Mouse (Mus musculus) embryonic facial prominence, embryonic 14.5 days (tissue): Measurements from ENCODE around the gene Nup43. TPM values are rescaled to one million over a fixed set of nuclear protein-coding genes. Genes with fewer than 3 reads are reported as not detected.

Experiments used
- ATAC-seq: fragments of 200-750 bp; cut with Nextera tagmentation; 2 replicates; pipeline ENCODE4 v1.8.0; 2017; ENCODE audit warnings: low read depth, moderate number of reproducible peaks, moderate TSS enrichment
- DNase-seq: peaks from one replicate; pipeline ENCODE4 v3.0.0-alpha.2; 2015; ENCODE audit warnings: low spot score
- H3K27ac ChIP-seq: fragments of 300-500 bp; sonication (generic); replicated peaks from 2 replicates; pipeline ENCODE4 v1.5.1; 2014; ENCODE audit warnings: low read depth, mild to moderate bottlenecking, low read length, moderate library complexity
- H3K27me3 ChIP-seq: fragments of 300-500 bp; sonication (generic); replicated peaks from 2 replicates; pipeline ENCODE4 v1.6.1; 2014; ENCODE audit warnings: low read length; ENCODE audit not compliant: control insufficient read depth, insufficient read depth
- H3K36me3 ChIP-seq: fragments of 300-500 bp; sonication (generic); 2 replicates; pipeline ENCODE4 v1.6.1; 2014; ENCODE audit warnings: low read length, mixed read lengths; ENCODE audit not compliant: control insufficient read depth, insufficient read depth
- H3K4me1 ChIP-seq: fragments of 300-500 bp; sonication (generic); 2 replicates; pipeline ENCODE4 v1.6.1; 2014; ENCODE audit warnings: antibody characterized with exemption, low read length; ENCODE audit not compliant: control insufficient read depth, insufficient read depth
- H3K4me2 ChIP-seq: fragments of 300-500 bp; sonication (generic); 2 replicates; pipeline ENCODE4 v1.6.1; 2014; ENCODE audit warnings: low read depth, mild to moderate bottlenecking, low read length, moderate library complexity, mixed read lengths
- H3K4me3 ChIP-seq: fragments of 300-500 bp; sonication (generic); 2 replicates; pipeline ENCODE4 v1.5.1; 2014; ENCODE audit warnings: low read depth, mild to moderate bottlenecking, low read length
- H3K9ac ChIP-seq: fragments of 300-500 bp; sonication (generic); 2 replicates; pipeline ENCODE4 v1.6.1; 2014; ENCODE audit warnings: low read depth, mild to moderate bottlenecking, low read length, moderate library complexity, mixed read lengths
- H3K9me3 ChIP-seq: fragments of 300-500 bp; sonication (generic); 2 replicates; pipeline ENCODE4 v1.6.1; 2016; ENCODE audit warnings: low read length; ENCODE audit not compliant: control insufficient read depth
- WGBS: fragments of 180-500 bp; shearing (Covaris S2); extraction: QIAGEN DNeasy Blood & Tissue Kit; methylation state at CpG from one replicate; pipeline ENCODE4 v1.1.7; 2014; 5-methylcytosine and 5-hydroxymethylcytosine counted together
- polyA plus RNA-seq: library from polyadenylated mRNA; unstranded; fragments of >200 nt; fragmentation: Nextera tagmentation; extraction: Ambion mirVana; gene quantifications from 2 replicates; pipeline ENCODE4 v1.2.1, GENCODE M21; 2014

The Nup43 gene
- polyA plus RNA-seq, 1 experiment from 2014 or later, result 37.0 TPM

DNA sequence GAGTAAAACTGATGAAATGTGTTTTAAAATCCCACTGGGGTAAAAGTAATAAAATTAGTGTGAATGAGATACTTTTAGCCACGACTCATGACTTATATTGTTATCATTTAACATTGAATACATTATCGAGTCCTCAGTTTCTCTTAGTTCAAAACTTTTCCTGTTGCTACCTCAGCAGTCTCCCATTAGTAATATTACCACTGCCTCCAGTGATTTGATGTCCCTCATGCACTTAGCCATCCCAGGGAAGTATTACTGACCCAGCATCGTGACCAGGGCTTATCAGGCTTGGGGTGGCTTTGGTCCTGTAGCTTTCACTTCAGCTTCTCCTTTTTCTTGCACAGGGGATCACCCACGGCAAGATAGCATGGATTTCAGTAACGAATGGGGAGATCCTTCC is 42.8 kb downstream of the Nup43 start:
- no peak overlapping the region for H3K9ac ChIP-seq
- H3K4me3 ChIP-seq, result no peak overlapping the region
- no peaks in the 10 kb centered on the region for H3K9me3 ChIP-seq
- H3K36me3 ChIP-seq, result peaks cover 74% of the 10 kb centered on the region
- H3K4me1 ChIP-seq, result no peaks in the 10 kb centered on the region
- no peak overlapping the region for H3K4me2 ChIP-seq
- H3K27ac ChIP-seq, result no peak overlapping the region
- no peaks in the 10 kb centered on the region for H3K27me3 ChIP-seq
- ATAC-seq, result no peak
- WGBS, result 93% methylated on average over 5 of the region's 5 CpGs
- no peak for DNase-seq

DNA sequence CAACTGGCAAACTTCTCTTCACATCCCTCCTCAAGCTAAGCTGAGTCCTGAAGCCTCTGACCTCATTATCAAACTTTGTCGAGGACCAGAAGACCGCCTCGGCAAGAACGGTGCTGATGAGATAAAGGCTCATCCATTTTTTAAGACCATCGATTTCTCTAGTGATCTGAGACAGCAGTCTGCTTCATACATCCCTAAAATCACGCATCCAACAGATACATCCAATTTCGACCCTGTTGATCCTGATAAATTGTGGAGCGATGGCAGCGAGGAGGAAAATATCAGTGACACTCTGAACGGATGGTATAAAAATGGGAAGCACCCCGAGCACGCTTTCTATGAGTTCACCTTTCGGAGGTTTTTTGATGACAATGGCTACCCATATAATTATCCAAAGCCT is 45.2 kb downstream of the Nup43 start:
- no peak for DNase-seq
- Histone ChIP-seq H3K4me1 (no peaks in the 10 kb centered on the region), H3K9ac (no peak overlapping the region), H3K9me3 (no peaks in the 10 kb centered on the region), H3K4me3 (no peak overlapping the region), H3K4me2 (no peak overlapping the region), H3K27ac (no peak overlapping the region), H3K27me3 (no peaks in the 10 kb centered on the region), H3K36me3 (peaks cover 69% of the 10 kb centered on the region)
- WGBS, result 95% methylated on average over 13 of the region's 13 CpGs
- ATAC-seq, result no peak

DNA sequence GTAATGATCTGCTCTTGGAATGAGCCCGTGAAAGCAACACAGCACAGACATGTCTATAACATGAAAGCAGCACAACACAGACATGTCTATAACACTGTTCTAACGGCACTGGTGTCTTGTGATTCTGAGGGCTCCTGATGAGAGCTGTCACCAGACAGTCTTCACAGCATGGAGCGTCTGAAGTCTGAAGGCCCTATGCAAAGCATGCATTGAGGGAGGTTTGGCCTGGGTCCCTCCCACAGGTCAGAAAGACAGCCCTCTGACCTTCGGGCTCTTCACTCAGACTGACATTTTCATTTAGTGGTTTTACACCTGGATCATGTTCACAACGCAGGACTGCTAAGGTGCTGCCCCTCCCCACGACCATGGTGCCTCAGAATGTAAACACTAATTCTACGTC is 47.8 kb downstream of the Nup43 start:
- no peak for DNase-seq
- no peaks in the 10 kb centered on the region for H3K27me3 ChIP-seq
- H3K9ac ChIP-seq, result no peak overlapping the region
- no peak overlapping the region for H3K4me2 ChIP-seq
- H3K36me3 ChIP-seq, result peaks cover 56% of the 10 kb centered on the region
- no peak overlapping the region for H3K4me3 ChIP-seq
- no peak for ATAC-seq
- H3K27ac ChIP-seq, result no peak overlapping the region
- 76% methylated on average over 7 of the region's 7 CpGs for WGBS
- H3K9me3 ChIP-seq, result no peaks in the 10 kb centered on the region
- no peaks in the 10 kb centered on the region for H3K4me1 ChIP-seq

DNA sequence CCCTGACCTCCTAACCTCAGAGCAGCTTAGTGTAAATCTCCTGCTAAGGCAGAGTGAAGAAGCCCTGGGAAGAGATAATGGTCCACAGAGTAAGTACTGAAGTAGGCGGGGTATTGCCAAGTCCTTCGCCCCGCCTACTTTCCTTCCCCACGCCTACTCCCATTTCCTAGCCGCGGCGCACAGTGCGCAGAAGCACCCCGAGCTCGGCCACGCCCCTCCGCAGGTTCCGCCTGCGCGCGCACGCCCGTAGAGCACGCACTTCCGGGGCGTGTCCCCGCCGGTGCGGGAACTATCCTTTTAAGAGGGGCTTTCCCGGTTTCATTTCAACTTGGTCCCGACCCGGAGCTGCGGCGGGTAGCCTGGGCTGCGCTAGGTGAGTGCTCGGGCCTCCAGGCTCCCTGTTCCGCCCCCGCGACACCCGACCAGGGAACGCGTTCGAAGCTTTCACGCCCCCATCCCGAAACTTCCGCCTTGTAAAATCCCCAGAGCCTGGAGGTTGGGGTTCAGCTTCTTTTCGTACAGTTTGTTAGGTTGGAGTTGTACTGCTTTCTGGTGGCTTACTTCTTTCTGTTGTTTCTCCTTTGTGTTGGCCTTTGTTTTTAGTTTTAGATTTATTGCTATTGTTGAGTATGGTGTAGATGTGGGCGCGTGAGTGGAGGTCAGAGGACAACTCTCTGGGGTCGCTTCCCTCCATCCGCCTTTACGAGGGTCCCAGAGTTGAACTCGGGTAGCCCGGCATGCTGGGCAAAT is 58.6 kb downstream of the Nup43 start, which contains the start of gene Katna1:
Gene Katna1, plus strand, starts transcription at position 250 of the 750 bp plus-strand sequence.
- peak; percentile 98 for ATAC-seq
- WGBS, result 0% methylated on average over 38 of the region's 49 CpGs
- Histone ChIP-seq H3K4me2 (peak within 1 kb of the TSS; percentile 66), H3K9me3 (no peaks in the 10 kb centered on the region), H3K9ac (peak within 1 kb of the TSS; percentile 81), H3K4me3 (peak within 1 kb of the TSS; percentile 87), H3K36me3 (no peaks in the 10 kb centered on the region), H3K27me3 (no peaks in the 10 kb centered on the region), H3K4me1 (no peaks in the 10 kb centered on the region; the same call in 1 of the 2 replicates), H3K27ac (peak within 1 kb of the TSS; percentile 78)
- peak; percentile 97 for DNase-seq

DNA sequence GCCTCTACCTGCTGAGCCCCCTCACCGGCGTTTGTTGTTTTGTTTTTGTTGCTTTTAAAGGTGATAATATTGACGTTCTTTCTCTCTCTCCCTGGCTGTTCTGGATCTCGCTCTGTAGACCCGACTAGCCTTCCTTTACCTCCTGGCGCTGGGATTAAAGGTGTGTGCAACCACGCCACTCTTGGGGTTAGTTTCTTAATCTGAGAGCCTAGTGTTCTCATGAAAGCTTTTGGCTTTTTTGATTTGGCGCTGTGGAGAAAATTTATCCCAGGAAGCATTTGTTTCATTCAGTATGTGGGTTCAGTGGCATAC is 59.2 kb downstream of the Nup43 start:
- H3K4me3 ChIP-seq, result peak overlapping the region; percentile 87
- H3K4me2 ChIP-seq, result peak overlapping the region; percentile 66
- H3K36me3 ChIP-seq, result no peaks in the 10 kb centered on the region
- H3K27ac ChIP-seq, result peak overlapping the region; percentile 78; the same call in 1 of the 2 replicates
- no peaks in the 10 kb centered on the region for H3K27me3 ChIP-seq
- H3K4me1 ChIP-seq, result no peaks in the 10 kb centered on the region; the same call in 1 of the 2 replicates
- ATAC-seq (no peak), DNase-seq (no peak)
- H3K9me3 ChIP-seq, result no peaks in the 10 kb centered on the region
- peak overlapping the region; percentile 81 for H3K9ac ChIP-seq
- WGBS, result under 1% methylated on average over 8 of the region's 8 CpGs

DNA sequence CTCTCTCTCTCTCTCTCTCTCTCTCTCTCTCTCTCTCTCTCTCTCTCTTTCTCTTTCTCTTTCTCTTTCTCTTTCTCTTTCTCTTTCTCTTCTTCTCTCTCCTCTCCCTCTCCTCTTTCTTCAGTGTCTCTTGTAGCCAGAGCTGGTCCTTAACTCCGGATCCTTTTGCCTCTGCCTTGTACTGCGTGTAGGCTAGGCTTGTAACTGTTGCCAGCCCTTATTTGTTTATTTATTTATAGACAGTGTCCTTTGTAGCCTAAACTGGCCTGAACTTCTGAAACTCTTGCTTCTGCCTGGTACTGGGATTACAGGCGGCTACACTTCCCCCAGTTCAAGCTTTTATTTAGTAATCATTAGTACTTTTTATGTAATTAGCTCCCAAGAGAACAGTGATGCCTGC is 59.7 kb downstream of the Nup43 start:
- H3K4me2 ChIP-seq, result peak overlapping the region; percentile 66
- no peak for DNase-seq
- no peak overlapping the region for H3K27ac ChIP-seq
- H3K9ac ChIP-seq, result peak overlapping the region; percentile 81
- H3K4me3 ChIP-seq, result peak overlapping the region; percentile 87
- H3K4me1 ChIP-seq, result no peaks in the 10 kb centered on the region; the same call in 1 of the 2 replicates
- no peaks in the 10 kb centered on the region for H3K9me3 ChIP-seq
- no peaks in the 10 kb centered on the region for H3K36me3 ChIP-seq
- H3K27me3 ChIP-seq, result no peaks in the 10 kb centered on the region
- no peak for ATAC-seq
- WGBS, result 17% methylated on average over 3 of the region's 3 CpGs

Other genes with a start within 250 kb of the Nup43 start
- gene Ulbp1, start 193.9 kb upstream of the Nup43 start, polyA plus RNA-seq, result 2.8 and 4.0 TPM in 2 replicates
- 5.4 and 5.6 TPM in 2 replicates for gene Lrp11, start 77.7 kb upstream of the Nup43 start, polyA plus RNA-seq
- gene Pcmt1, start 13.6 kb downstream of the Nup43 start, polyA plus RNA-seq, result 126 and 130 TPM in 2 replicates
- 12.2 and 12.6 TPM in 2 replicates for gene Lats1, start 13.7 kb downstream of the Nup43 start, polyA plus RNA-seq
- gene Katna1, start 58.5 kb downstream of the Nup43 start, polyA plus RNA-seq, result 48.0 and 51.8 TPM in 2 replicates
- 82.9 and 87.3 TPM in 2 replicates for gene Ginm1, start 125.3 kb downstream of the Nup43 start, polyA plus RNA-seq
- gene Ppil4, start 125.4 kb downstream of the Nup43 start, polyA plus RNA-seq, result 32.8 and 33.6 TPM in 2 replicates
- gene Zc3h12d, start 165.0 kb downstream of the Nup43 start, polyA plus RNA-seq, result 0.11 and 0.24 TPM in 2 replicates